Mouse (Mus musculus): ENCODE results near the gene Lmbrd2. TPM values are rescaled to one million over a fixed set of nuclear protein-coding genes. Genes with fewer than 3 reads are reported as not detected.

The Lmbrd2 gene
- total RNA-seq, 1 experiment from 2014 or later: 4.3 TPM

Other genes starting within 250 kb of the Lmbrd2 start
- gene Ranbp3l, start 172.6 kb upstream of the Lmbrd2 start, total RNA-seq (2017): not detected in 2 replicates
- 49.5 and 49.6 TPM in 2 replicates for gene Nadk2, start 69.3 kb upstream of the Lmbrd2 start, total RNA-seq (2017)
- 2.9 and 3.6 TPM in 2 replicates for gene Skp2, start 14.9 kb downstream of the Lmbrd2 start, total RNA-seq (2017)
- gene Ugt3a1, start 136.3 kb downstream of the Lmbrd2 start, total RNA-seq (2017): 0.37 TPM in 1 of 2 replicates, not detected in the other
- gene Ugt3a2, start 195.0 kb downstream of the Lmbrd2 start, total RNA-seq (2017): not detected in 2 replicates

Measured in neutrophil, adult 5-6 weeks (primary cell).